Mouse (Mus musculus): ENCODE measurements at regions not wholly inside any gene's neighbourhood (a gene's known extent, or its start where the extent isn't known, plus 50 kb on each side); places are given as distances from the start of the nearest gene placed in this dataset.

DNA sequence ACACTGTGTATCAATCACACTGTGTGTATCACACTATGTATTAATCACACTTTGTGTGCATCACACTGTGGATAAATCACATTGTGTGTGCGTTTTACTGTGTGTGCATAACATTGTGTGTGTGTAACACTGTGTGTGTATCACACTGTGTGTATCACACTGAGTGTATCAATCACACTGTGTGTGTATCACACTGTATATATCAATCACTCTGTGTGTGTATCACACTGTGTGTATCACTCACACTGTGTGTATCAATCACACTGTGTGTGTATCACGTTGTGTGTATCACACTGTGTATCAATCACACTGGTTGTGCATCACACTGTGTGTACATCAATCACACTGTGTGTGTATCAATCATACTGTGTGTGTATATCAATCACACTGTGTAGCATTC is 62.8 kb upstream of the Dlx6 start:
- no peak for TF ChIP-seq CTCF (conservative IDR thresholded peaks at IDR 0.05; ENCODE audit: insufficient read depth, insufficient read length, low read depth, low read length)
- no peak for TF ChIP-seq POLR2A (IDR thresholded peaks at IDR 0.05; ENCODE audit: low read depth, low read length)
